Mouse (Mus musculus): ENCODE data around the gene Lcorl.

DNA sequence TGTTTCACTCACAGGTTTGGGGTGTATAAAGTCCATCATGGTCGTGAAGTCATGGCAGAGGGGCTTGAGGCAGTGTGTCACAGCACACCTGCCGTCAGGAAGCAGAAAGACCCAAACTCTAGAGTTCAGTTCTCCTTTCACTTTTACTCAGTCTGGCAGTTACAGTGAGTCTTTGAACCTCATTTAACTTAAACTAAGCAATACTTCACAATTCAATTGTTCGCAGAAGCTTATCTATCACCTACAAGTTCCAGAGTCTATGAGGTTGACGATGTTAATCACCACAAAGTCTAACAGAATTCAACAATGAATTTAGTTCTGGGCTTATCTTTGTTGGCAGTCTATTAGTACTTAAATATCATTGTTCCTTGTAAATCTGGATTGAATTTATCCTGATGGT lies 45.9 kb downstream of the Lcorl start:
- no peak for TF ChIP-seq POLR2A (IDR thresholded peaks at IDR 0.05; ENCODE audit: insufficient read depth, low read depth, low read length)
- TF ChIP-seq CTCF (IDR thresholded peaks at IDR 0.05): no peak

Data from heart, adult 2 months (tissue).